Mouse (Mus musculus): ENCODE measurements around the gene Arpc2. TPM values are rescaled to one million over a fixed set of nuclear protein-coding genes. Genes with fewer than 3 reads are reported as not detected.
A peak's percentile ranks its signal among the peaks of the same experiment; 100 is the strongest.

Gene Arpc2
- polyA plus RNA-seq, 1 experiment from 2014 or later = 406 TPM

DNA sequence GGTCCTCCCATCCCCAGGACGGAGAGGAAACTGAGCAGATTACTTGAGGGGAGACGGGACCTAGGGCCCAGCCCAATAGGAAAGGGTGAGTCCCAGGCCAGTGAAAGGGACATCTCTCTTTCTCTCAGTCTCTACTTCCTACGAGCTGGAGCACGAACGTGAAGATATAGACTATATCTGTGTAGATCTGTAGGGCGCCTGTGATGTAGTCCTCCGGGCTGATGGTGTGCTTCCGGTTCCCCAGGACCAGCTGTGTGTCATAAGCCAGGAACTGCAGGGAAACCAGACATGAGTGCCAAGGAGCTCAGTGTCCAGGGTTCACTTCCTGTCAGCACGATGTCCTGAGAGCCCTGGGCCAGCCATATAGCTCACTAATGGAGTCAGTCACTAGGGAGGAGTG is 53.4 kb downstream of the Arpc2 start:
- Histone ChIP-seq H3K9ac (replicated peaks; ENCODE audit: low read depth, low read length) (no peak overlapping the region), H3K4me3 (ENCODE audit: low read depth, low read length) (no peak overlapping the region), H3K4me1 (ENCODE audit: control insufficient read depth, insufficient read depth, low read length) (peaks cover 27% of the 10 kb centered on the region), H3K27ac (ENCODE audit: low read length) (0 out of 2 replicates have a peak overlapping the region, but pooled peaks have one; percentile 27), H3K9me3 (ENCODE audit: control insufficient read depth, low read depth, low read length) (no peaks in the 10 kb centered on the region), H3K4me2 (replicated peaks; ENCODE audit: low read depth, low read length) (no peak overlapping the region), H3K27me3 (ENCODE audit: control insufficient read depth, insufficient read depth, low read length) (no peaks in the 10 kb centered on the region), H3K36me3 (ENCODE audit: control insufficient read depth, insufficient read depth, low read length) (peaks cover 52% of the 10 kb centered on the region)
- ATAC-seq (ENCODE audit: insufficient number of reproducible peaks, insufficient read depth, low FRiP score, low read depth) = no peak
- 92% methylated on average over 9 of the region's 9 CpGs for WGBS

GRCm38 (mm10) chr1:74289740-74290139 is 53.9 kb downstream of the Arpc2 start:
- ATAC-seq (ENCODE audit: insufficient number of reproducible peaks, insufficient read depth, low FRiP score, low read depth) = no peak
- H3K9me3 ChIP-seq (ENCODE audit: control insufficient read depth, low read depth, low read length) = no peaks in the 10 kb centered on the region
- H3K27ac ChIP-seq (ENCODE audit: low read length) = 0 out of 2 replicates have a peak overlapping the region, but pooled peaks have one; percentile 27
- H3K4me2 ChIP-seq (replicated peaks; ENCODE audit: low read depth, low read length) = no peak overlapping the region
- WGBS = 87% methylated on average over 2 of the region's 2 CpGs
- H3K27me3 ChIP-seq (ENCODE audit: control insufficient read depth, insufficient read depth, low read length) = no peaks in the 10 kb centered on the region
- peaks cover 29% of the 10 kb centered on the region for H3K4me1 ChIP-seq (ENCODE audit: control insufficient read depth, insufficient read depth, low read length)
- peaks cover 52% of the 10 kb centered on the region for H3K36me3 ChIP-seq (ENCODE audit: control insufficient read depth, insufficient read depth, low read length)
- no peak overlapping the region for H3K4me3 ChIP-seq (ENCODE audit: low read depth, low read length)
- H3K9ac ChIP-seq (replicated peaks; ENCODE audit: low read depth, low read length) = no peak overlapping the region

DNA sequence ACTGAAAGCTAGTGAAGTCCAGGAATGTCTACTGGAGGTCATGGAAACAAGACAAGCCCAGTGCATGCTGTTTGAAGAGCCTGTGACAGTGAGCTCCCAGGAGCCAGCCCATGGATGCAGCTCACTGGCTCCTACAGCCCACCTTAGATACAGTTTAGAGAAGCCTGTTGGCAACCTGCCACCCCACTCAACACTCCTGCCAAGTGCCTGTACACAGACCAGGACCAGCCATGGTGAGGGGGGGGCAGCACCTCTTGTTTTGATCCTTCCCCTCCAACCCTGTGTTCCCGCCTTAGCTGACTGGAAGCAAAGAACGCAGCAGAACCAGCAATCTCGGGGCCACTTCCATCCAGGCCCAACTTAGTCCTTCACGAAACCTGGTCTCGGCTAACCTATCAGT is 54.3 kb downstream of the Arpc2 start:
- Histone ChIP-seq H3K4me3 (ENCODE audit: low read depth, low read length) (no peak overlapping the region), H3K9me3 (ENCODE audit: control insufficient read depth, low read depth, low read length) (no peaks in the 10 kb centered on the region), H3K9ac (replicated peaks; ENCODE audit: low read depth, low read length) (no peak overlapping the region), H3K4me2 (replicated peaks; ENCODE audit: low read depth, low read length) (no peak overlapping the region), H3K27me3 (ENCODE audit: control insufficient read depth, insufficient read depth, low read length) (no peaks in the 10 kb centered on the region), H3K4me1 (ENCODE audit: control insufficient read depth, insufficient read depth, low read length) (peaks cover 33% of the 10 kb centered on the region), H3K27ac (ENCODE audit: low read length) (0 out of 2 replicates have a peak overlapping the region, but pooled peaks have one; percentile 15), H3K36me3 (ENCODE audit: control insufficient read depth, insufficient read depth, low read length) (peaks cover 52% of the 10 kb centered on the region)
- no peak for ATAC-seq (ENCODE audit: insufficient number of reproducible peaks, insufficient read depth, low FRiP score, low read depth)
- WGBS = 75% methylated on average over 5 of the region's 5 CpGs

- peaks cover 48% of the 10 kb centered on the region for H3K36me3 ChIP-seq (ENCODE audit: control insufficient read depth, insufficient read depth, low read length)
- no peaks in the 10 kb centered on the region for H3K27me3 ChIP-seq (ENCODE audit: control insufficient read depth, insufficient read depth, low read length)
- H3K4me2 ChIP-seq (replicated peaks; ENCODE audit: low read depth, low read length) = no peak overlapping the region
- no peak overlapping the region for H3K4me3 ChIP-seq (ENCODE audit: low read depth, low read length)
- H3K27ac ChIP-seq (ENCODE audit: low read length) = 0 out of 2 replicates have a peak overlapping the region, but pooled peaks have one; percentile 22
- peaks cover 47% of the 10 kb centered on the region for H3K4me1 ChIP-seq (ENCODE audit: control insufficient read depth, insufficient read depth, low read length)
- ATAC-seq (ENCODE audit: insufficient number of reproducible peaks, insufficient read depth, low FRiP score, low read depth) = no peak
- WGBS = 84% methylated on average over 11 of the region's 11 CpGs
- no peak overlapping the region for H3K9ac ChIP-seq (replicated peaks; ENCODE audit: low read depth, low read length)
- no peaks in the 10 kb centered on the region for H3K9me3 ChIP-seq (ENCODE audit: control insufficient read depth, low read depth, low read length)
Observed at GRCm38 (mm10) chr1:74292331-74293020, 56.6 kb downstream of the Arpc2 start.

DNA sequence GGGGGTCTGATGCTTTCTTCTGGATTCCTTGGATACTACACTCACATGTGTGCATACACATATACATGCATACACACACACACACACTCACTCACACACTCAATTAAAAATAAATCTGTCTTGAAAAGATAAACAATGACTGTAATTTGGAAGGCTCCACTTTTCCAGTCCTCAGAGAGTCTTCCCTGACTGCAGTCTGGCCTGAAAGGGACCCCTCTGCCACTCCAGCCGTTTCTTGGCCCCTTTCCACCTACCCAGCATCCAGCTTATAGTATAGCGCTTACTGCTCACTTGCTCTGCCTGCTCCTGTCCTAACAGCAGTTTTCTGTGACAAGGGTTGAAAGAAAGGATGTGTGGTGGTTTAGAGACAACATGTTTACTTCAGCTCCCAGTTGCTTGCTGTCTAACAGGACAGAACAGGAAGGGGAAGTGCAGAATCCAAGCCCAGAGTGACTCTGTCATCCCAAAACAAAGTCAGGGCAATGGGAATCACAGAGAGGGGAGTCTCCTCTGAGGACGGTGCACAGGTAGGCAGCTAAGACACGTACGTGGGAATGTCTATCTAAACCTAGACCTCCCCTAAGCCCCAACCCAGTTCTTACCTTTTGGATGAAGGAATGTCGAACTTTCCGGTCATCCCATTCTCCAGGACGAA is 57.5 kb downstream of the Arpc2 start:
- no peaks in the 10 kb centered on the region for H3K27me3 ChIP-seq (ENCODE audit: control insufficient read depth, insufficient read depth, low read length)
- WGBS = 76% methylated on average over 8 of the region's 8 CpGs
- no peak overlapping the region for H3K27ac ChIP-seq (ENCODE audit: low read length)
- H3K36me3 ChIP-seq (ENCODE audit: control insufficient read depth, insufficient read depth, low read length) = peaks cover 45% of the 10 kb centered on the region
- H3K9ac ChIP-seq (replicated peaks; ENCODE audit: low read depth, low read length) = no peak overlapping the region
- ATAC-seq (ENCODE audit: insufficient number of reproducible peaks, insufficient read depth, low FRiP score, low read depth) = no peak
- H3K4me2 ChIP-seq (replicated peaks; ENCODE audit: low read depth, low read length) = no peak overlapping the region
- no peak overlapping the region for H3K4me3 ChIP-seq (ENCODE audit: low read depth, low read length)
- H3K4me1 ChIP-seq (ENCODE audit: control insufficient read depth, insufficient read depth, low read length) = peaks cover 56% of the 10 kb centered on the region
- no peaks in the 10 kb centered on the region for H3K9me3 ChIP-seq (ENCODE audit: control insufficient read depth, low read depth, low read length)

- Histone ChIP-seq H3K4me2 (replicated peaks; ENCODE audit: low read depth, low read length) (no peak overlapping the region), H3K4me1 (ENCODE audit: control insufficient read depth, insufficient read depth, low read length) (peaks cover 62% of the 10 kb centered on the region), H3K27ac (ENCODE audit: low read length) (peak overlapping the region; percentile 18; the same call in 1 of the 2 replicates), H3K9ac (replicated peaks; ENCODE audit: low read depth, low read length) (no peak overlapping the region), H3K27me3 (ENCODE audit: control insufficient read depth, insufficient read depth, low read length) (no peaks in the 10 kb centered on the region), H3K9me3 (ENCODE audit: control insufficient read depth, low read depth, low read length) (no peaks in the 10 kb centered on the region), H3K4me3 (ENCODE audit: low read depth, low read length) (no peak overlapping the region), H3K36me3 (ENCODE audit: control insufficient read depth, insufficient read depth, low read length) (peaks cover 38% of the 10 kb centered on the region)
- WGBS = 91% methylated on average over 3 of the region's 3 CpGs
- ATAC-seq (ENCODE audit: insufficient number of reproducible peaks, insufficient read depth, low FRiP score, low read depth) = no peak
Observed at GRCm38 (mm10) chr1:74294090-74294643, 58.3 kb downstream of the Arpc2 start.

GRCm38 (mm10) chr1:74294733-74295455 is 59.0 kb downstream of the Arpc2 start:
- WGBS = 90% methylated on average over 6 of the region's 6 CpGs
- H3K9me3 ChIP-seq (ENCODE audit: control insufficient read depth, low read depth, low read length) = no peaks in the 10 kb centered on the region
- peak overlapping the region; percentile 98 for H3K27ac ChIP-seq (ENCODE audit: low read length)
- H3K4me2 ChIP-seq (replicated peaks; ENCODE audit: low read depth, low read length) = peak overlapping the region; percentile 33; the same call in 1 of the 2 replicates
- H3K27me3 ChIP-seq (ENCODE audit: control insufficient read depth, insufficient read depth, low read length) = no peaks in the 10 kb centered on the region
- peaks cover 60% of the 10 kb centered on the region for H3K4me1 ChIP-seq (ENCODE audit: control insufficient read depth, insufficient read depth, low read length)
- peaks cover 31% of the 10 kb centered on the region for H3K36me3 ChIP-seq (ENCODE audit: control insufficient read depth, insufficient read depth, low read length)
- H3K9ac ChIP-seq (replicated peaks; ENCODE audit: low read depth, low read length) = no peak overlapping the region
- no peak overlapping the region for H3K4me3 ChIP-seq (ENCODE audit: low read depth, low read length)
- ATAC-seq (ENCODE audit: insufficient number of reproducible peaks, insufficient read depth, low FRiP score, low read depth) = no peak
